Mouse (Mus musculus): ENCODE results near the gene Gm20894.
"Not testable (repeated sequence)": the region's sequence is repeated elsewhere in the genome, so short reads cannot be mapped to it uniquely, and the experiment has no call there.

Gm20894 gene

DNA sequence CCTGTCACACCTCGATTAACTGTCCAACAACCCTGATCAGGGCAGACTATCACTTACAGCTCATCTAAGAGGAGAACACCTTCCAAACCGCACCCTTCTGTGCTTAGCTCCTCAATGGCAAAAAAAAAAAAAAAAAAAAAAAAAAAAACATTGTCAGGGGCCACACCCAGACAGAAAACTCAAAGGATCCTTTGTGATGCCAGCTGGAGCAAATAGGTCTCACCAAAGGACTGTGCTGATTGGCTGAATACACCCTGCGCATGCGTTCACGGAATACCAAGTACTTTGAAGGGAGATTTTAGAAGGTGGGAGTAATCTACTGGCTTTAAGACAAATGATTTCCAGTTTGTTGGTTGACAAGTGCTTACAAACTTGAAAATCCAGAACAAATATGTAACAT is at the start of gene Gm20894:
Gene Gm20894, minus strand, starts transcription at position 101 of the 400 bp plus-strand sequence.
- not testable (repeated sequence) for DNase-seq (ENCODE audit: low spot score in 2 of 2)

Measured in frontal cortex, postnatal 36 days (tissue).